20 mouse cellular contexts compared by ENCODE assay signal in the genomic region with DNA sequence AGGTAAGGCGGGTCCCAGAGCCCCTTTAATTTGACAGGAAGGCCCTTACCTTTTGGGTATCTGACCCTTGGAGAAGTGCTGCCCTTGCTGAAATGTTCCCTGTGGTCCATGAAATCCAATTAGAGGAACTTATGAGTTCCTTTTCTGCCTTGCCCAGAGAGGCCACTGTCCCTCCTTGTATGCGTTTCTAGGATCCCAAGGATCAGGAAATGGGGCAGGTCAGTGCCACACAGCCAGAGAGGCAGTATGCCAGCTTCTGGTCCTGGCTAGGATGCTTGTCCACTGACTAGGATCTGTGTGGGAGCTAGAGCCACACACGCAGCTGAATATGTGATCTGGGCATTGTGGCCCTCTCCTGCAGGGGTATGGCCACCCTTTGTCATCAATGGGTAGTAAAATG. TPM values are rescaled to one million over a fixed set of nuclear protein-coding genes. Genes with fewer than 3 reads are reported as not detected.
"Had no signal": no experiment of that assay in that cellular context is flagged by ENCODE, and none has a peak within 500 bp of the region (broad histone marks: within the 10 kb centered on the region; RNA-seq: fewer than 3 reads in every experiment).

No protein-coding gene starts in this region.

- H3K4me1 ChIP-seq: liver, embryonic 13.5 days; midbrain, embryonic 12.5 days; neural tube, embryonic 12.5 days; stomach, embryonic 15.5 days had no signal

- ATAC-seq: midbrain, embryonic 16.5 days had no signal

- H3K27ac ChIP-seq: liver, embryonic 13.5 days; midbrain, embryonic 10.5 days; midbrain, embryonic 12.5 days; neural tube, embryonic 12.5 days; stomach, embryonic 15.5 days; stomach, postnatal 0 days had no signal

- H3K4me3 ChIP-seq: liver, embryonic 13.5 days; midbrain, embryonic 10.5 days; midbrain, embryonic 12.5 days; myocyte; neural tube, embryonic 12.5 days; stomach, embryonic 15.5 days had no signal

- DNase-seq: liver, embryonic 13.5 days; lung, adult 18-20 months; lung, embryonic 14.5 days; lung, postnatal 10 days; lung, postnatal 4 days; midbrain, embryonic 14.5 days; right cerebral cortex, postnatal 25 days; right cerebral cortex, postnatal 4 days; thymus, adult 2 months; thymus, postnatal 25 days; thymus, postnatal 4 days had no signal

- H3K27me3 ChIP-seq: liver, embryonic 13.5 days; midbrain, embryonic 12.5 days; neural tube, embryonic 12.5 days; stomach, embryonic 15.5 days had no signal

- H3K9me3 ChIP-seq: liver, embryonic 13.5 days; midbrain, embryonic 10.5 days; midbrain, embryonic 12.5 days; neural tube, embryonic 12.5 days; stomach, embryonic 15.5 days had no signal

- H3K4me2 ChIP-seq: liver, embryonic 13.5 days; lung, embryonic 14.5 days; midbrain, embryonic 12.5 days; neural tube, embryonic 12.5 days; stomach, embryonic 15.5 days had no signal

- H3K36me3 ChIP-seq: liver, embryonic 13.5 days; stomach, embryonic 15.5 days had no signal

- H3K9ac ChIP-seq: liver, embryonic 13.5 days; lung, embryonic 14.5 days; midbrain, embryonic 12.5 days; neural tube, embryonic 12.5 days; stomach, embryonic 15.5 days had no signal

RNA-seq across cellular contexts. Expression of gene D430019H16Rik, which starts 36.6 kb away (rescaled TPM):
- total RNA-seq: megakaryocyte-erythroid progenitor cell, adult 5-6 weeks; neutrophil, adult 5-6 weeks had no signal
